Mouse (Mus musculus) liver, adult (tissue): Measurements from ENCODE around the gene Btn1a1.

ENCODE experiments used
- GATA4 ChIP-seq: IDR thresholded peaks from 2 replicates; pipeline ENCODE4 v1.6.1; 2014; ENCODE audit warnings: mild to moderate bottlenecking, low read length; ENCODE audit not compliant: insufficient replicate concordance

Btn1a1 gene

DNA sequence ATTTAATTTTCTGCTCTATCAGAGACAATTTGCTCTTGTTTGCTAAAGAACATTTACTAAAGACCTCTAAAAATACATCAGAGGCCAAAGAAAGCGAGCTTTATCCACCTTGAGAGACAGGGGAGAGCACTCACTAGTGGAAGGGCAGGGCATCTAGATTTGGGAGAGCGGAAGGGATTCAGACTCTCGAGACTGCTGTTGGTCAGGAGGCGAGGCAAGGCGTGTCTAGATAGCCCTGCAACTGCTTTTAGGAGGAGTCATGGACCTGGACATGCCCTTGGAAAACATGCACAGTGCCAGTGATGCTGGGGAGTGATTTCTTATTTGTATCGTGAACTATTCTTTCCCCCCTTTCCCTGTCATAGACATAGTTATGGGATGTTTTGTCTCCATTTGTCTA is 29.8 kb upstream of the Btn1a1 start:
- no peak for TF ChIP-seq GATA4

- TF ChIP-seq GATA4, result no peak
Observed at GRCm38 (mm10) chr13:23491990-23492389, 26.3 kb upstream of the Btn1a1 start.

GRCm38 (mm10) chr13:23491263-23491662 is 25.6 kb upstream of the Btn1a1 start:
- TF ChIP-seq GATA4, result no peak

- TF ChIP-seq GATA4, result no peak
Observed at GRCm38 (mm10) chr13:23490863-23491262, 25.2 kb upstream of the Btn1a1 start.

GRCm38 (mm10) chr13:23488400-23489322 is 23.0 kb upstream of the Btn1a1 start, which contains the start of gene Btn2a2:
Gene Btn2a2, minus strand, starts transcription at chr13:23488857.
- TF ChIP-seq GATA4, result no peak

DNA sequence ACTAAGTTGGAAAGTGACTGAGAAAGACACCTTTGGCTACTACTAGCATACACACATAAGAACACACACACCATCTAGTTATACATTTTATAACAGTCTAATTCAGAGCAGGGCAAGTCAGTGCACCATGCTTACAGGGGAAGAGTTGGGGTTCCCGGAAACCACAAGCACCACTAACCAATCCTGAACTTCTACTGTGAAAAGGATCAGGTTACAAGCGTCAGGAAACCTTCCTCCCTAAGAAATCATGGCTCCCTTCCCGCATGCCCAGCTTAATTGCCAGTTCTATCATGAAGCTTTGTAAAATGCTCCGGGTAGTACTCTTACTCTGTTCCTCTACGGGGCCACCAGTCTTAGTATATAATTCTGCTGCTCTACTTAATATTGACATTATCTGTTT is 19.6 kb upstream of the Btn1a1 start:
- TF ChIP-seq GATA4, result no peak

GRCm38 (mm10) chr13:23483153-23483552 is 17.5 kb upstream of the Btn1a1 start:
- TF ChIP-seq GATA4, result no peak

DNA sequence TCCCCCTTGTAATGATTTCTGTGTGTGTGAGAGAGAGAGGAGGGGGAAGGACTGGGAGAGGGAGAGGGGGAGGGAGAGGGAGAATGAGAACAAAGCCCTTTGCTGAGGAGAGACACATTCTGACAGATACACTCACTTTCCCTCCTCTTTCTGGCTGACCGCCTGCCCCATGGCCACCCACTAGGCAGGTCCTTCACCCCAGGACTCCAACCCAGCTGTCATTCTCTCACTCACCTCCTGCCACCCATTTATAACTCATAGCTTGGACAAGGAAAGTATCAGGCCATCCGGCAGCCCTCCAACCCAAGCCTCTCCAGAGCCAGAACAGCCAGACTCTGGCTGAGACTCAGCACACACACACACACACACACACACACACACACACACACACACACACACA is 10.0 kb upstream of the Btn1a1 start:
- no peak for TF ChIP-seq GATA4

- no peak for TF ChIP-seq GATA4
Observed at GRCm38 (mm10) chr13:23466911-23467310, 1.2 kb upstream of the Btn1a1 start.

DNA sequence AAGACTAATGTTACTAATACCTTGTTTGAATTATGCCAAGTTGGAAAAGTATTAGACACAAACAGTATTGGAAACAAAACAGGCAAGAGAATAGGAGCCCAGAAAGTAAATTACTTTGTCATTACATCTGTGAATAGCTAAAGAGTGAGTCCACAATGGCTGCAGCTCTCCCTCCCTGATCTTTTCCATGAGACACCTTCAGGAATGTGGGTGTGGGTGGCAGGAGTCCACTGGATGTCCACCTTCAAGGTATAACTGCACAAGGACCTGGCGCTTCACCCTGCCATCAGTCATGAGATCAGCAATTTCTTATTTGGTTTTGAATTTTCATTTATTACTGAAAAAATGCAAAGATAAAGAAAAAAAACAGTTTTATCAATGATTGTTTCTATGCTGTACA is 605 bp upstream of the Btn1a1 start:
- no peak for TF ChIP-seq GATA4

DNA sequence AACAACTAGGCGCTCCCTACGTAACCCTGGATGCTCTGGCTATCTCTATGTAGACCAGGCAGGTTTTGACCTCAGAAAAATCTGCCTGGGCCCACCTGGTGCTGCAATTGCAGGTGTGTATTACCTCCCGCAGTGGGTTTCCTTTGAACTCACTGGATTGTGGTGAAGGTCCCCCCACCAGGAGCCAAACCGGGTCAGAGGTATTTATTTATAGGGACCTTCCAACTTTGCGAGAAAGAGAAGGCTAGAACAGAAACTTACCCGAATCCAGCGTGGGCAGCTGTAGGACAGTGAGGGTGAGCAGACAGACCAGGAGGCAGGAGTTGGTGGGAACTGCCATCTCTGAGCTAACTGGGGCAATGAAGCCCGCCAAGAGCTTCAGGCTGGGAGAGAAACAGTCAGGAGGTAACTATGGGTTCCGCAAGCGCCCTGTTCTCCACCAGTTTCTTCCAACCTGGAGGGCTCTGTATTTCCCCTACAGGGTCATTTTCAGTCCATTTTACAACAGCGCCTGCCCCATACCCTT is 797 bp downstream of the Btn1a1 start:
- TF ChIP-seq GATA4, result no peak

DNA sequence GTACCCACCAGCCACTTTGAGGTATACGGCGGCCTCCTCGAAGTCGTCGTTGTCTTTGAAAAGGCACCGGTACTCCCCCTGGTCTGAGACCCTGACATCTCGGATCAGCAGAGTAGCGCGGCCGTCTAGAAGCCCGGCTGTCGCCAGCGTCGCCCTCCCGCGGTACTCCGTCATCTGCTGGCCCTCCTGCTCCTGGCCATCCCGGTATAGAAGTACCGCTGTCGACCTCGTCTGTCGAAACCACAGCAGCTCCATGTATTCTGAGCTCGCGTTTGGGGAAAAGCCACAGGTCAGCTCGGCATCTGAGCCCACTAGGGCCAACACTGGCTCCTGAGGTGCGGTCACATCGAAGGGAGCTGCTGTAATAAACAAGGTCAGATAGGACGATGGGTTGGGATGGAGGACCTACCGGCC is 1.5 kb downstream of the Btn1a1 start:
- TF ChIP-seq GATA4, result no peak

- 0 out of 2 replicates have a peak, but pooled peaks have one; percentile 30 for TF ChIP-seq GATA4
Observed at GRCm38 (mm10) chr13:23463381-23464223, 2.1 kb downstream of the Btn1a1 start.

GRCm38 (mm10) chr13:23462669-23463068 is 3.0 kb downstream of the Btn1a1 start:
- no peak for TF ChIP-seq GATA4

DNA sequence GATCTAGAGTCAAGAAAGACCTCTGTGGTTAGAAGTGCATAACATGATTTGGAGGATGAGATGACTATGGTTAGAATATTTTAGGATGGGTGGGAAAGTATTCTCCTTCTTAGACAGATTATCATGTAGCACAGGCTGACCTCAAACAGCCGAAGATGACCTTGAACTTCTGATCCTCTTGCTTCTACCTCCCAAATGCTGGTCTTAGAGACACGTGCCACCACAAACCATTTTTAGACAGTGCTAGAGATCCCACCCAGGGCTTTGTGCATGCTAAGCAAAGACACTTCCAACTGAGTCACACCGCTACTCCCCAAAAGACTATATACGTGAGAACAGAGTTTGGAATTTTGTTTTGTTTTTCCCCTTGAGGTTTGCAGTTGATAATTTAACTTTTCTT is 3.6 kb downstream of the Btn1a1 start:
- TF ChIP-seq GATA4, result no peak
